Mouse (Mus musculus): ENCODE results near the gene Tbcb. TPM values are rescaled to one million over a fixed set of nuclear protein-coding genes. Genes with fewer than 3 reads are reported as not detected.
"Not testable (repeated sequence)": the region's sequence is repeated elsewhere in the genome, so short reads cannot be mapped to it uniquely, and the experiment has no call there.

Gene Tbcb
- total RNA-seq, 4 experiments from 2014 or later: 119 to 124 (median 122) TPM

DNA sequence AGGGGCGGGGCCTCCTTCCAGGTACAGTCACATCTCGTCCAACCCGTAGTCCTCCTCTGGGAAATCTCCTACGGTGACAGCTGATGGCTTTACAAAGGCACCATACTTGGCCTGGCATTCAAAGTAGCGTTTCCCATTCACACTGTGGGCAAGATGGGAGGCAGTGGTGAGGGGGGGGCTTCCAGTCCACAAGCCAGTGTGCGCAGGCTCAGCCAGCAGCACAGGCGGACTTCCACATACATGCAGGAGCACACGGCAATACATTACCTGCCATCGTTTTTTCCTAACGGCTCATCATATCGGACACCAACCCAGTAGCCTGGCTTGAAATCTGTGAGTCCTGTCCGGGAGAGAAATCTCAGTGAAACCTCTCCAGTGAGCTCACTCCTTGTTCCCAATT, 7.9 kb downstream of the Tbcb start:
- DNase-seq (ENCODE audit: low spot score in 2 of 2): no peak

DNA sequence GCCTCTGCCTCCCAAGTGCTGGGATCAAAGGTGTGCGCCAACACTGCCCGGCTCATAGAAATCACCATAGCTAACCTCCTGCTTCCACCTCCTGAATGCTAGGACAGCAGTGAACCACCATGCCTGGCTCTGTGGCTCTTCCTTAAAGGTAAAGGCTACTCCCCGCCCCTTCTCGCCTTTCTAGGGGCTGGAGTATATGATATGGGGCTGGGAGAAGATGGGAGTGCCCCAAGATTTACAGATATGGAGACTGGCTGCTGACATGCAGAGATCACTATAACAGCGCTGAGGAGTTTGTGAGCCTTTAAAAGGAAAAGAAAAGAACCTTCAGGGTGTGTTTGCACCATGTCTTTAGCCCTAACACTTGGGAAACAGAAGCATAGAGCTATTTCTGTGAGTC, 9.9 kb downstream of the Tbcb start:
- no peak for DNase-seq (ENCODE audit: low spot score in 2 of 2)

DNA sequence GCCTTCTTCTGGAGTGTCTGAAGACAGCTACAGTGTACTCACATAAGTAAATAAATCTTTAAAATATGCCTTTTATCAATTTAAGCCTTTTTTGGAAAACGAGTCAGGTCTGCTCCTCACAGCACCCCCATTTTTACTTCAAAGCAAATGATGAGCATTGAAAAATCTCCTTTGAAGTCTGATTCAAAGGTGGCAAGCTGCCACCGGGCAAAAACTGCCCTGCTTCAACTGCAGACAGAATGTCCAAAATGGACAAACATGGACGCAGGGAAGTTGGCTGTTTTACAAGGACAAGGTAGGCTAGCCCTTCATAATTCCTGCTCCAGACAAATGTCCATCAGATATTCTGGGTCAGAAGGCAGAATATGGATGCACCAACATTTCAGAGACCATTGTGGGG, 10.6 kb downstream of the Tbcb start:
- no peak for DNase-seq (ENCODE audit: low spot score in 2 of 2)

DNA sequence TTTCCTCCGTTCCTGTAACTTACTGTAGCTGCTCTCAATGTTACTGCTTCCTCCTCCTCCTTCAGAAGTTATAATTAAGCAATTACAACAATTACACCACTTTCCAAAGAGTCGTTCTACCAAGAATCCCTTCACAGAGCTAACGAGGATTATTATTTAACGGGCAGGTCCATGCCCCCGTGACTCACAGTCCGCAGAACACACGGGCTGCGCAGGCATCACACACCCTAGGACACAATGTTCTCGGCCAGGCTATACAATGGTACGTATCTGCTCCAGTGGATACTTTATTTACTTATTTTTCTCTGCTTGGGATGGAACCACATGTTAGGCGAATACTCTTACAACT, 12.1 kb downstream of the Tbcb start:
- DNase-seq (ENCODE audit: low spot score in 2 of 2): no peak

DNA sequence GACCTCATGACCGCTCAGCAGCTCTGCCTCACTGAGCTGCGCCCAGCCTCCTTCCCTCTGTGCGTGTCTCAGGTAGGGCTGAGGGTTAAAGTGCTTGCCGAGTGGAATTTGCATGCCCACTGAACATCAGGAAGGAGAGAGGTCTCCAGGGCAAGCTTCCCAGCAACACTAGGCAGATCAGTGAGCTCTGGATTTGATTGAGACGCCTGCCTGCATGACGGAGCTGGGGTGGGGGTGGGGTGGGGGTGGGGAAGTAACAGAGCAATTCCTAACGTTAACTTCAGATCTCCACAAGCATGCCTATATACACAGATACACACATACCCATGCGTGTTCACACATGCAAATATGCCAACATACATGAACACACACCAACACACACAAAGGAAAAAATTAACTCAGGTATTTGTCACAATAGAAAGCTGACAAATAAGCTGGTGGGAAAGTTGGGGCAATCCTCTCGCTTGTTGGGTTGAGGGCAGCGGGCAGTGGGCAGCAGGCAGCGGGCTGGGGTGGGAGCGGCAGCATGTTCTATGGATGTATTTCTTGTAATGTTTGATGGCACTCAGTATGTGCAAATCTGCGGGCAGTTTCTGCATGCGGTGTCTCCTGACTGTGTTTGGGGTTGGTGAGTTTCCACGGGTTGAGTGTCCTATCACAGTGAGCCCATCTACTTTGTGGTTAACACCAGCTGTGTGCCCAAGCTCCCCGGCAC, 12.6 kb downstream of the Tbcb start:
- no peak for DNase-seq (ENCODE audit: low spot score in 2 of 2)

DNA sequence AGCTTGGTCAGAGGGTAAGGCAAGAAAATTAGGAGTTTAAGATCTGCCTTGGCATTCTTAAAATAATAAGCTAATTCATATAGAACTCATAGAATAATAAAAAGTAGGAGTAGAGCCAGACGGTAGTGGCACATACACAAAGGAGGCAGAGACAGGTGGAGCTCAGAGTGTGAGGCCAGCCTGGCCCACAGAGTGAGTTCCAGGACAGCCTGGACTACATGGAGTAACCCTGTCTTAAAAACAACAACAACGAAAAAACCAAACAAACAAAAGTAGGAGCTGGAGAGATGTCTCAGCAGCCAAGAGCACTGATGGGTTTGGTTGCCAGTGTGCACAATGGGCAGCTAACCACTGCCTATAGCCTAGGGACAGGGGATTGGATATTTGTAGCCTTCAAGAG, 14.8 kb downstream of the Tbcb start:
- DNase-seq (ENCODE audit: low spot score in 2 of 2): no peak

DNA sequence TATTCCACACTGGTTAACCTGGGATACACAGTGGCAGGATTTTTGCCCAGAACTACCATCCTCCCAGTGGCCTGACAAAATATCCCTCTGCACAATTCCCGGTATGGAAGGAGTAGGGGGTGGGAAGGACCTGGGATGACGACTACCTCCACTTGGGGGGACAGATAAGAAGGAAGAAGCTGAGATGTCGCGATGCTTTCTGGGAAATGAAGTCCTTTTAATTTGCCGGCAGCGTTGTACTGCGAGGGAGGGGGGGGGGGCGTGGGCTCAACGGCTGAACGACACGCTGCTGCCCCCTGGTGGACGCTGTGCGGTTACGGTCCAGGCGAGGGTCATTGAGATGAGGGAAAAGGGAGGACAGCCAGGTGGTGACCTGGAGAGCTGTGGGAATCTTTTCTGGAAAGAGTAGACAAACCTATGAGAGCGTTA, 15.3 kb downstream of the Tbcb start:
- no peak for DNase-seq (ENCODE audit: low spot score in 2 of 2)

DNA sequence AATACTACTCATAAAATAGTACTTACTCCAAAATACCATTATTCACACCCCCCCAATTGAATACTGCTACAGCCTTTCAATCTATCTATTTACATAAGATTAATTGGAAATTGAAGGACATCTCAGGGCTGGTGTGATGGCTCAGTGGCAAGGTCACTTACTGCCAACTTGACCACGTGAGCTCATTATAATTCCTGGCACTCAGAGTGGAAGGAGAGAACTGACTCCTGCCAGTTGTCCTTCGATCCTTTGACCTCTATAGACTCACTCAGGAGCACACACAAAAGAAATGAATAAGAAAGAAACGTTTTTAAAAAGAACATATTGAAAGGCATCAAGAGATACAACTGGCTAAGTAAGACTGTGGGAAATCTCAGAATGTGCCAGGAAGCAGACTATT, 16.2 kb downstream of the Tbcb start:
- DNase-seq (ENCODE audit: low spot score in 2 of 2): no peak

DNA sequence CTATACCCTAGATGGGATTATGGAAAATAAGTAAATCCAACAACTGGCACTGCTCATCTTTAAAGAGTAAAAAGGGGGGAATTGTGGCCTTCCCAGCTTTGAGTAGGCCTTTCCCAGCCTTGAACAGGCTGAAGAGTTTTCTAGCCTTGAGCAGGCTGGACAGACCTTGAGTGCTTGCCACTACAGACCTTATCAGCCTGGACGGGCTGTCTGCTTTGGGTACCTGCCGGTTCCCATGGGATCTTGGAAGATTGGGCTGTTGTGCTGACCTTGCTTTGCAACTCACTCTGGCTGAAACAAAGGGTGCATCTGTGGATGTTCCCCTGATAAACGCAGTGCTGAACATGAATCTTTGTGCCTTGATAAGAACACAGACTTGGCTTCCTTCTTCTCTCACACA, 18.2 kb downstream of the Tbcb start:
- DNase-seq (ENCODE audit: low spot score in 2 of 2): no peak

DNA sequence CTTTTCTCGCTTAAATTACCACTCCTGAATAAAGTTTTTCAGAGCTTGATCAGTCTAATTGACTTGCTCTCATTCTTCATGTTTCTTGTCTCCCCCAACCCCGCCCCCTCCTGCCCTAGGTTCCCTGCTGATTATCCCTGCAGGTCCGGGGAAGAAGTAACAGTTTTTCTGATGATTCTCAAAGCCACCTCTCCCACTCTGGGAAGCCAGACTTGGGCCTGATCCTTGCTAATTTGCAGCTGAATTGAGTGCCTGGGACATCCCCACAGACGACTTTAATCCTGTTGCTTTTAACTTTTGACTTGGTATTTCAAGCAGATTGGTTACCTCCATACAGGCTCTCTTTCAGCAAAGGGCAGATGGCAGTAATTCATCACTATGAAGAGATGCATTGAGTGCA, 21.0 kb downstream of the Tbcb start:
- DNase-seq (ENCODE audit: low spot score in 2 of 2): no peak

DNA sequence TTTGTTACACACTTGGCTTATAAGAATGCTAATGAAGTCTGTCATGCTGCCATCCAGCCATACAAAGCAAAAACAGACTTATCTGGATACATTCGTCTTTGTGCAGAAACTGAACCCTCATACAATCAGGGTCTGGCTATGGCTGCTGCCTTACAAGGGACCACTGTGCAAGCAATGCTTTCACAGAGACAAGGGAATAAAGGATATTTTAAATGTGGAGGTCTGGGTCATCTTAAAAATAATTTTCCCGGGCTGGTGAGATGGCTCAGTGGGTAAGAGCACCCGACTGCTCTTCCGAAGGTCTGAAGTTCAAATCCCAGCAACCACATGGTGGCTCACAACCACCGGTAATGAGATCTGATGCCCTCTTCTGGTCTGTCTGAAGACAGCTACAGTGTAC, 25.7 kb downstream of the Tbcb start:
- not testable (repeated sequence) for DNase-seq (ENCODE audit: low spot score in 2 of 2)

DNA sequence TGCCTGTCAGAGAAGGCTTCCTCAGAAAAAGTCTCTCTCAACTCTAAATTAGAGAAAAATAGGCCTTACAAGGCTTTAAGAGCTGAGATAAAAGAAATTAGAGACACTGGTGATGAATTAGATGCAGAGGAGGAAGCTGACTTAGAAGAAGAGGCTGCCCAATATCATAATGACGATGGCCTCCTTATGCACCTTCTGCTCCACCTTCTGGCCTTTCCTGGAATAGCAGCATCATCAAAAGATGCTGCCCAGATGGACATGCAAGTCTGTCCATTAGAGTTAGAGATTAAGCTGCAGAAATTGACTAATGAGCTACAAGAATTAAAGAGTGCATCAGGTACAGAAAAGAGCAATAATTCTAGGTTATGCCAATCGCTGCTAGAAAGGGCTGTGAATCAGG, 26.7 kb downstream of the Tbcb start:
- no peak for DNase-seq (ENCODE audit: low spot score in 2 of 2)

DNA sequence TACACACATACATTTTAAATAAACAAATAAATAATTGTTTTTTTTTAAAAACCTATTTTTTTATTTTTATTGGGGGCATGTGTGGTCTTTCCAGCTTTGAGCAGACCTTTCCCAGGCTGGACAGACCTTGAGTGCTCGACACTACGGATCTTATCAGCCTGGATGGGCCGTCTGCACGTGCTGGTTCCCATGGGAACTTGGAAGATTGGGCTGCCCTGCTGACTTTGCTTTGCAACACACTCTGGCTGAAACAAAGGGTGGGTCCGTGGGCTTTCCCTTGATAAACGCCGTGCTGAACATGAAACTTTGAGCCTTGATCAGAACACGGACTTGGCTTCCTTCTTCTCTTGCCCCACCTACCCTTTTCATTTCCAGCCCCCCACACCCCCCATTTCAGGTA, 27.7 kb downstream of the Tbcb start:
- no peak for DNase-seq (ENCODE audit: low spot score in 2 of 2)

DNA sequence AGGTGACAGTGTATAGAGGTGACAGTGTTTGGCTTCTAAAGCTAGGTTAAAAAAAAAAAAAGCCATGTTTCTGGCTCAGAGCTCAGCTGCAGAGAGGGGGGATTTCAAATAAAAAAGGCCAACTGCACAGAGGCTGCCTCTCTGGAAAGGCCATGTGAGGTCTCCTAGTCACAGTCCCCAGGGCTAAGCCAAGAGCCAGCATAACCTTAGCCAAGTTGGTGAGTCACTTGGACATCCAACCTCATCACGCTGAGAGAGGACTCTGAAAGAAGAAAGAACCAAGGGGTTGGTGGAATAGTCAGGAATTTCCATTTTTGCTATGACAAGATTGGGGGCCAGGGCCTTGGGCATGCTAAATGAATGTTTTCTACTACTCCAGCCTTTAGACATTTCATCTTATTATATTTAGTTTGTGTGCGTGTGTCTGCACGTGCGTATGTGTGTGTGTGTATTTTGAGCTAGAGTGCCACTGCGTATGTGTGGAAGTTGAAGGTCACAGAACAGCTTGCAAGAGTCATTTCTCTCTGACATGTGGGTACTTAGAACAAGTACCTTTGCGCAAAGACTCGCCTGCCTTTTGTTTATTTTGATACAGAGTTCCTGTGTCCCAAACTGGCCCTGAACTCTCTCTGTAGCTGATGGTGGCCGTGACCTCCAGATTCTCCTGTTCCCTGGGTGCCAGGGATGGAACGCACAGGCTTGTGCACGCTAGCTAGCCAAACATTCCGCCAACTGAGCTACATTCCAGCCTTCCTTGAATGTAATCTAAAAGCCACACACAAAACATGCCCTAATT, 29.0 kb downstream of the Tbcb start:
- DNase-seq (ENCODE audit: low spot score in 2 of 2): no peak

DNA sequence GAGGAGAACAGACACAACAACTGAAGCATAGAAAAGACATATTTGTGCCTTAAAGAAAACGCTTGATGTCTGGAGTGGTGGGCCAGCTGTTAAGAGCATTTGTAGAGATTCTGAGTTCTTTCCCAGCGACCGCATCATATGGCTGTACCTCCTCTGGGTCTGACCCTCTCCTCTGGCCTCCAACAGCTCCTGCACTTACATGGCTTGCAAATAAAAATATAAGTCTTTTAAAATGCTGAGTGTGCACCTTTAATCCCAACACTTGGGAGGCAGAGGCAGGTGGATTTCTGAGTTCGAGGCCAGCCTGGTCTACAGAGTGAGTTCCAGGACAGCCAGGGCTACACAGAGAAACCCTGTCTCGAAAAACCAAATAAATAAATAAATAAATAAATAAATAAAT, 31.4 kb downstream of the Tbcb start:
- DNase-seq (ENCODE audit: low spot score in 2 of 2): not testable (repeated sequence)

DNA sequence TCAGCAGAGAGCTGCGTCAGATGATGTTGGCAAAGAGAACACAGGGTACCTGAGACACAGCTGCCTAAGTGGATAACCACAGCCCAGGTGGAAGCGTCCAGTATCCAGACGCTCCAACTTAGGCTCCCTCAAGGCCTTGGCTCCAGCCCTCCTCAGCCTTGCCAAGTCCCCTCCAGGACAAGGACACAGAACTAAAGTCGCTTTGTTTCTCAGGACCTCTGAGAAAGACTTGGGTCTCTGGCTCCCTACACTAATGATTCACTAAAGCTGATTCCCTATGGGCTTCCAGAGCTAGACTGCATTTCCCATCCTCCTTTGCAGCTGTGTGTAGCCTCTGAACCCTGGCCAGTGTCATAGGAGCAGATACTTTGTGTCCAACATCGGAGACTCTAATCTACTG, 31.9 kb downstream of the Tbcb start:
- DNase-seq (ENCODE audit: low spot score in 2 of 2): no peak

DNA sequence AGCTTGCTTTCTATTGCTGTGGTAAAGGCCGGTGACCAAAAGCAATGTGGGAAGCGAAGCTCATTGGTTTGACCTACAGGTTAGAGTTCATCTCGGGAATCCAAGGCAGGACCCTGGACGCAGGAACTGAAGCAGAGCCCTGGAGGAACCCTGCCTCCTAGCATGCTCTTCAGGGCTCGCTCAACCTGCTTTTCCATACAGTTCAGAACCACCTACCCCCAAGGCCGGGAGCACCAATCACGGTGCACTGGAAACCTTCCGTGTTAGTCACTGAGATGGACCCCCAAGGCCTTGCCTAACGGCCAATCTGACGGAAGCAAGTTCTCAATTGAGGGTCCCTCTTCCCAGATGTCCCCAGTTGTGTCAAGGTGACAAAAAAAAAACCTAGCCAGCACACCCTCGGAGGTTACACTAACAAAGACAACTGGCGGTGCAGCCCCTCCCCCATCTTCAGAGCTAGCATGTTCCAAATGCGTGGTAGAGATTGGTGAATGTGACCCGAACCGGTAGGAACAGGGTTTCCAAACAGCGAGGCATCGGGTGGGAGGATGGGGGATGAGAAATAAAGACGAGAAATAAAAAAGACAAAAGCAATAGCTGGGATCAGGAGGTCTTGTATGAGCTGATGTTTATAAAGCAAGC, 32.5 kb downstream of the Tbcb start:
- DNase-seq (ENCODE audit: low spot score in 2 of 2): no peak

DNA sequence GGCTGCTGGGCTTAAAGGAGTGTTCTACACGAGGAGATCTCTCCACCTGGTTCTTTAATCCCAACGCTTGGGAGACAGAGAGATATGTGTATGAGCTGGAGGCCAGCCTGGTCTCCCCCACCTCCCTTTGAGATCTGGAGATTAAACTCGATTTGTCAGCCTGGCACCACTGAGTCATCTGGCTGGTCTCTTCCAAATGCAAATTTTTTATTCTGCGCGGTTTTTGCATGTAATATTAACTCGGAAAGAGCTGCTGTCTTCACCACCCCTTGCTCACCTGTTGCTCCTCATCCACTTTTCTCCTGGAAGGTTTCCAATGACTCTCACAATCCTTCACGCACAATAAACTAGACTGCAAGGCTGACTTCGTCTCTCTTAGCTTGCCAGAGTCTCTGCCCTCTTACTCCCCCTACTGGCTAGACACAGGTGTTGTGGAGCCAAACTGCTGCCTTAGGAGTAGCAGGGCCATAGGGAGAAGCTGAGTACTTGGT, 33.5 kb downstream of the Tbcb start, which contains the start of gene Capns1:
Gene Capns1, minus strand, starts transcription at position 331 of the 491 bp plus-strand sequence.
- no peak for DNase-seq (ENCODE audit: low spot score in 2 of 2)

DNA sequence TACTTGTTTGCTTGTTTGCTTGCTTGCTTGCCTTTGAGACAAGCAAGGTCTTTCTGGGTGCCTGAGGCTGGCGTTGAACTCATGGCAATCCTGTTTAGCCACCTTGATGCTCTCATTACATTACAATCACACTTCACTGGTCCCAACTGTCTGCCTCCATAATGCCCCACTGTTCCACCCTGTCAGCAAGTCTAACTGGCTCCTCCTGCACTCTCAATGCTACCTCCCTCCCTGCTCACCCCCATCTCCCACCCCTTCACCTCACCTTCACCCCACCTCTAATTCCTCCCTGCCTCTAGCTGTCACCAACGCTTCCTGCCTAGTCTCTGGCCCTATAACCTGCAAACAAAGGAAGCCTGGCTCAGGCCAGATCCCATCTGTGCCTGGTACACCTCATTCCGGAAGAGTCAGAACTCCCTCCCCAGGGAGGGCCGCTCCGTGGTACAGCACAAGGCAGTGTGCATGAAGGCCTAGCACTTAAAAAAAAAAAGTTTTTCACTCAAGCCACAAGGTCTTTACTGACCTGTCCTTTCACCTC, 34.4 kb downstream of the Tbcb start:
- DNase-seq (ENCODE audit: low spot score in 2 of 2): no peak

DNA sequence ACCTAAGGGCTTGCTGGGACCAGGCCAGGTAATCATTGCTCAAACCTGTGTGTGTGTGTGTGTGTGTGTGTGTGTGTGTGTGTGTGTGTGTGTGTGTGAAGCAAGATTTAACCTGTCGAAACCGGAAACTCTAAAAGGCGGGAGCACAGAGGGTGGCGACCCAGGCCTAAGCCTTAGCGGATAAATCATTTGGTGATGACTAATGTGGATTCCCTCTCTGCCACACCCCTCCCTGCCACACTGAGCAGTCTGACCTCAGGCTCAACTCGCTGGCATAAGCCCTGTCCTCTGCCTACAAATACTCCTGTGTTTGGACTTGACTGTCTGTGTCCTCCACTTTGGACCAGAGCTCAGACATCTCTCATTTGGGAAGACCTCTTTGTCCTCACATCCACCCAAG, 35.9 kb downstream of the Tbcb start:
- no peak for DNase-seq (ENCODE audit: low spot score in 2 of 2)

DNA sequence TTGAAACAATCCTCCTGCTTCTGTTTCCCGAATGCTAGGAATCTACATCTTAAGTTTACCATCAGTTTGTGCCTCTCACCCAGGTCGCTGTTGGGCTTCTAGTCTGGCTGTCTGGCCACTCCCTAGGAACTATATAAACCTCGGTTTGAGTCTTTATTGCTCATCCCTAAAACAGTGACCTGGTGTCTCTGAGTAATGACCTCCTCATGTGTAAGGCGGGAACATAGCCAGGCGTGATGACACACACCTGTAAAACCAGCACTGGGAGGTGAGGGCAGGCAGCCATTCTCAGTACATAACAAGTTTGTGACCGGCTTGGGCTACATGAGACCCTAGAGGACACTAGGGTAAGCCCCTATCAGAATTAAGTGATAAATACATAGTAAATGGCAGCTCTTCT, 36.6 kb downstream of the Tbcb start:
- DNase-seq (ENCODE audit: low spot score in 2 of 2): no peak

DNA sequence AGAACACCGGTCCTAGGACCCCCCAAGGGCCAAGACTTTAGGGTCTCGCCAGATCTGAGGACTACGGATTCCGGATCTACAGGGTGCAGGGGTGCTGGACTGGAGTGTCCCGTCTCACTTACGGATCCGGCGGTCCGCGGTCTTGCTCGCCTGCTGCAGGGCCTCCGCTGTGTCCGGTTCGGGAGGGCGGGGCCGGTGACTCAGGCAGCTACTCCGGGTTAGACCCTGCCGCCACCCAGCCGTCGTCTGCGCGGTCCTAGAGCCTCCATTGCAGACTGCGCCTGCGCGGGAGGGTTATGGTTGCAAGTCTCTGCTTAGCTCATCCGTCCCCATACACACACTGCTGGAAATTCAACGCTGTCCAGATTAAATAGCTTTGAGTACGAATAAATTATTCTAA, 37.2 kb downstream of the Tbcb start:
- DNase-seq (ENCODE audit: low spot score in 2 of 2): peak; percentile 76 to 93
